ENCODE assay signal across 16 mouse cellular contexts in genomic region chr11:77851483-77852010, GRCm38 (mm10). TPM values are rescaled to one million over a fixed set of nuclear protein-coding genes. Genes with fewer than 3 reads are reported as not detected.
A peak's percentile ranks its signal among the peaks of the same experiment; 100 is the strongest.
DNase-seq lines count a peak whose midpoint lies in the region; ATAC-seq and TF ChIP-seq lines count a peak whose summit lies in the region.
"Had no signal": no experiment of that assay in that cellular context is flagged by ENCODE, and none has a peak within 500 bp of the region (broad histone marks: within the 10 kb centered on the region; RNA-seq: fewer than 3 reads in every experiment).

No protein-coding gene starts in this region.

- DNase-seq in layer of hippocampus, adult 2 months (ENCODE audit: low spot score in 2 of 2), result no peak
- no peak for DNase-seq in layer of hippocampus, postnatal 10 days (ENCODE audit: low spot score in 2 of 2)
- no peak for DNase-seq in hindbrain, postnatal 0 days (ENCODE audit: low spot score)
- DNase-seq in layer of hippocampus, adult 9-10 months (ENCODE audit: low spot score), result no peak
- DNase-seq in kidney, adult 9 months, result no peak
- DNase-seq: adrenal gland, adult 2 months; kidney, postnatal 10 days; lung, adult 2 months had no signal

- WGBS in forebrain, embryonic 15.5 days, result 63% methylated on average over 6 of the region's 6 CpGs
- 35% methylated on average over 6 of the region's 6 CpGs for WGBS in hindbrain, postnatal 0 days
- WGBS in neural tube, embryonic 14.5 days, result 59% methylated on average over 6 of the region's 6 CpGs

- peak overlapping the region; percentile 92 for H3K27ac ChIP-seq in layer of hippocampus, adult 2 months
- H3K27ac ChIP-seq in forebrain, embryonic 15.5 days (replicated peaks), result peak overlapping the region; percentile 96
- peak overlapping the region; percentile 90 for H3K27ac ChIP-seq in hindbrain, postnatal 0 days
- H3K27ac ChIP-seq in neural tube, embryonic 14.5 days (ENCODE audit: low read depth, low read length), result peak overlapping the region; percentile 82
- H3K27ac ChIP-seq: limb, embryonic 13.5 days had no signal

- no peak overlapping the region for H3K4me3 ChIP-seq in layer of hippocampus, adult 2 months
- H3K4me3 ChIP-seq in forebrain, embryonic 15.5 days, result no peak overlapping the region
- no peak overlapping the region for H3K4me3 ChIP-seq in hindbrain, postnatal 0 days (ENCODE audit: low read length)
- H3K4me3 ChIP-seq in neural tube, embryonic 14.5 days (ENCODE audit: low read depth, low read length), result no peak overlapping the region
- H3K4me3 ChIP-seq: embryonic facial prominence, embryonic 12.5 days; intestine, embryonic 15.5 days; limb, embryonic 13.5 days; myocyte had no signal

- H3K9ac ChIP-seq in forebrain, embryonic 15.5 days (replicated peaks), result peak overlapping the region; percentile 32
- peak overlapping the region; percentile 28; the same call in 1 of the 2 replicates for H3K9ac ChIP-seq in hindbrain, postnatal 0 days (replicated peaks; ENCODE audit: low read length)
- no peak overlapping the region for H3K9ac ChIP-seq in neural tube, embryonic 14.5 days (replicated peaks; ENCODE audit: low read depth, low read length)
- H3K9ac ChIP-seq: embryonic facial prominence, embryonic 12.5 days; intestine, embryonic 15.5 days had no signal

- H3K4me2 ChIP-seq in forebrain, embryonic 15.5 days (replicated peaks), result peak overlapping the region; percentile 33; the same call in 1 of the 2 replicates
- peak overlapping the region; percentile 37 for H3K4me2 ChIP-seq in hindbrain, postnatal 0 days (ENCODE audit: low read depth, low read length)
- no peak overlapping the region for H3K4me2 ChIP-seq in neural tube, embryonic 14.5 days (ENCODE audit: low read depth, low read length)

- H3K9me3 ChIP-seq in forebrain, embryonic 15.5 days, result no peaks in the 10 kb centered on the region
- H3K9me3 ChIP-seq in hindbrain, postnatal 0 days (ENCODE audit: low read length), result no peaks in the 10 kb centered on the region
- no peaks in the 10 kb centered on the region for H3K9me3 ChIP-seq in neural tube, embryonic 14.5 days (ENCODE audit: control insufficient read depth, low read length)
- H3K9me3 ChIP-seq: embryonic facial prominence, embryonic 12.5 days; intestine, embryonic 15.5 days; limb, embryonic 13.5 days had no signal

- no peak for TF ChIP-seq CTCF in layer of hippocampus, adult 2 months (conservative IDR thresholded peaks at IDR 0.05)
- no peak for TF ChIP-seq CTCF in hindbrain, postnatal 0 days (IDR thresholded peaks at IDR 0.05; ENCODE audit: low read depth)

- peak; percentile 18 for ATAC-seq in forebrain, embryonic 15.5 days (replicated peaks)
- ATAC-seq in hindbrain, postnatal 0 days, result no peak
- no peak for ATAC-seq in neural tube, embryonic 14.5 days (ENCODE audit: low read depth)
- ATAC-seq in inflammation-experienced regulatory T-cells, adult 6 months, result no peak

- peaks cover 27% of the 10 kb centered on the region for H3K36me3 ChIP-seq in forebrain, embryonic 15.5 days
- H3K36me3 ChIP-seq in hindbrain, postnatal 0 days (ENCODE audit: insufficient read depth, low read length), result peaks cover 29% of the 10 kb centered on the region
- peaks cover 25% of the 10 kb centered on the region for H3K36me3 ChIP-seq in neural tube, embryonic 14.5 days (ENCODE audit: control insufficient read depth, insufficient read depth, low read length)

- H3K27me3 ChIP-seq in forebrain, embryonic 15.5 days, result no peaks in the 10 kb centered on the region
- no peaks in the 10 kb centered on the region for H3K27me3 ChIP-seq in hindbrain, postnatal 0 days (ENCODE audit: insufficient read depth, low read length)
- no peaks in the 10 kb centered on the region for H3K27me3 ChIP-seq in neural tube, embryonic 14.5 days (ENCODE audit: control insufficient read depth, insufficient read depth, low read length)
- H3K27me3 ChIP-seq: intestine, embryonic 15.5 days had no signal

- H3K4me1 ChIP-seq in forebrain, embryonic 15.5 days, result peaks cover 77% of the 10 kb centered on the region
- peaks cover 43% of the 10 kb centered on the region for H3K4me1 ChIP-seq in hindbrain, postnatal 0 days (ENCODE audit: insufficient read depth, low read length)
- peaks cover 58% of the 10 kb centered on the region for H3K4me1 ChIP-seq in neural tube, embryonic 14.5 days (ENCODE audit: control insufficient read depth, insufficient read depth, low read length)

RNA-seq across cellular contexts. Expression of gene Pipox, which starts 42.3 kb away (rescaled TPM):
- total RNA-seq in layer of hippocampus, adult 2 months (2021), result 1 to 10 TPM in 1 of 2 experiments, under 1 TPM in 1; 0.84 to 1.2 TPM
- total RNA-seq in layer of hippocampus, postnatal 10 days (2021), result 1 to 10 TPM; 1.5 to 1.9 TPM
- 10.2 and 11.2 TPM in 2 replicates for polyA plus RNA-seq in forebrain, embryonic 15.5 days (2015; fragmentation: Nextera tagmentation; extraction: Ambion mirVana)
- total RNA-seq in hindbrain, postnatal 0 days (2014; rRNA removed), result 2.8 and 6.8 TPM in 2 replicates
- polyA plus RNA-seq in hindbrain, postnatal 0 days (2015; fragmentation: Nextera tagmentation; extraction: Ambion mirVana), result 4.4 and 4.6 TPM in 2 replicates
- 4.6 and 6.7 TPM in 2 replicates for polyA plus RNA-seq in neural tube, embryonic 14.5 days (2014; fragmentation: Nextera tagmentation; extraction: Ambion mirVana)
- 1 to 10 TPM in 1 of 3 experiments, under 1 TPM in 2; 0.43 to 2.7 (median 0.56) TPM for polyA plus RNA-seq in inflammation-experienced regulatory T-cells, adult 6 months (2017; shearing (Covaris generic))
- polyA plus RNA-seq: C2C12, myocyte had no signal
